Mouse (Mus musculus) stomach, embryonic 15.5 days (tissue): ENCODE results near the gene Theg. TPM values are rescaled to one million over a fixed set of nuclear protein-coding genes. Genes with fewer than 3 reads are reported as not detected.

Source experiments
- ATAC-seq: fragments of 200-750 bp; cut with Nextera tagmentation; 2 replicates; pipeline ENCODE4 v1.8.0; 2017; ENCODE audit warnings: low read depth, moderate number of reproducible peaks, moderate TSS enrichment; ENCODE audit not compliant: insufficient read depth, low FRiP score
- H3K27ac ChIP-seq: fragments of 300-500 bp; sonication (generic); 2 replicates; pipeline ENCODE4 v1.5.1; 2015; ENCODE audit warnings: mild to moderate bottlenecking, inconsistent platforms
- H3K27me3 ChIP-seq: fragments of 300-500 bp; sonication (generic); replicated peaks from 2 replicates; pipeline ENCODE4 v1.6.1; 2015; ENCODE audit warnings: inconsistent platforms
- H3K36me3 ChIP-seq: fragments of 300-500 bp; sonication (generic); 2 replicates; pipeline ENCODE4 v1.6.1; 2015; ENCODE audit warnings: inconsistent platforms
- H3K4me1 ChIP-seq: fragments of 300-500 bp; sonication (generic); 2 replicates; pipeline ENCODE4 v1.6.1; 2015; ENCODE audit warnings: inconsistent platforms
- H3K4me2 ChIP-seq: fragments of 300-500 bp; sonication (generic); 2 replicates; pipeline ENCODE4 v1.6.1; 2015; ENCODE audit warnings: mild to moderate bottlenecking, inconsistent platforms
- H3K4me3 ChIP-seq: fragments of 300-500 bp; sonication (generic); replicated peaks from 2 replicates; pipeline ENCODE4 v1.5.1; 2015; ENCODE audit warnings: inconsistent platforms
- H3K9ac ChIP-seq: fragments of 300-500 bp; sonication (generic); 2 replicates; pipeline ENCODE4 v1.6.1; 2015; ENCODE audit warnings: inconsistent platforms
- H3K9me3 ChIP-seq: fragments of 300-500 bp; sonication (generic); 2 replicates; pipeline ENCODE4 v1.6.1; 2016; ENCODE audit warnings: inconsistent platforms
- WGBS: fragments of 180-500 bp; shearing (Covaris S2); methylation state at CpG from one replicate; pipeline ENCODE4 v1.1.7; 2015; 5-methylcytosine and 5-hydroxymethylcytosine counted together
- polyA plus RNA-seq: library from polyadenylated mRNA; unstranded; fragments of >200 nt; fragmentation: Nextera tagmentation; extraction: Ambion mirVana; gene quantifications from 2 replicates; pipeline ENCODE4 v1.2.1, GENCODE M21; 2015

Theg gene
- polyA plus RNA-seq, 1 experiment from 2014 or later = not detected

DNA sequence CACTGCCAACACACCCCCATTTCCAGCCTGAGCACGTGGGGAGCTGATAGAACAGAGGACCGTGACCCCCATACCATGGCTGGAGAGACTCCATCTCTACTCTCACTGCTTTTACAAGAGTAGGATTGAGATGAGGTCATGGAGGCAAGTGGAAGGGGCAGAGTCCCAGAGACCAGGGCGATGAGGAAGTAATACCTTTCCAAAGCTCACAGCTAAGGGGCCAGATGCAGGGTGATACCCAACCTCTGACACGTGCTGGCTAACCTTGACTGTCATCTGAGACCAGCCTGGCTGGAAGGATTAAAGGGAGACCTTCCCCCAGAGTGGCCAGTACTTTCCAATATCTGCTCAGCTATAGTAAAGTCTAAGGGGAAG is 608 bp upstream of the Theg start:
- H3K36me3 ChIP-seq = no peaks in the 10 kb centered on the region
- no peaks in the 10 kb centered on the region for H3K27me3 ChIP-seq
- H3K9ac ChIP-seq = no peak overlapping the region
- H3K9me3 ChIP-seq = no peaks in the 10 kb centered on the region
- no peak overlapping the region for H3K27ac ChIP-seq
- WGBS = 77% methylated on average over 4 of the region's 4 CpGs
- H3K4me2 ChIP-seq = no peak overlapping the region
- no peak overlapping the region for H3K4me3 ChIP-seq
- ATAC-seq = no peak
- no peaks in the 10 kb centered on the region for H3K4me1 ChIP-seq

DNA sequence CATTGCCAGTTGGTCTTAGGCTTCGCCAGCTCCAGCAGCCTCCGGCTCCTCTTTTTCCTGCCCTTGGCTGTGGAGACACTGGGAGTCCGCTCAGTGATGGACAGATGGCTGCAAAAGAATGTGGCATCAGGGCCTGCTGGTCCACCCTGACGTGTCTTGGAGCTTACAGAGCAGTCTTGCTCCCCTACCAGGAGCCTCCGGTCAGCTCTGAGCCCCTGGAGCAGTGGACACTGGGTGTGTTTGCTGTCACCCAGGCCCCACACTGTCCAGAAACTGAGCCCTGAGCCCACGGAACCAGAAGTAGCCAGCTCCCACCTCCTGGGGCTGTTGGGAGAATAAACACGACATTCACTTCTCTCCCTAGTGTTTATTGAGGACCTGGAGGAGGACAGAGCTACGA is 888 bp downstream of the Theg start:
- Histone ChIP-seq H3K9me3 (no peaks in the 10 kb centered on the region), H3K36me3 (no peaks in the 10 kb centered on the region), H3K27me3 (no peaks in the 10 kb centered on the region), H3K4me2 (no peak overlapping the region), H3K27ac (no peak overlapping the region), H3K4me3 (no peak overlapping the region), H3K4me1 (no peaks in the 10 kb centered on the region), H3K9ac (no peak overlapping the region)
- no peak for ATAC-seq
- 63% methylated on average over 8 of the region's 8 CpGs for WGBS

DNA sequence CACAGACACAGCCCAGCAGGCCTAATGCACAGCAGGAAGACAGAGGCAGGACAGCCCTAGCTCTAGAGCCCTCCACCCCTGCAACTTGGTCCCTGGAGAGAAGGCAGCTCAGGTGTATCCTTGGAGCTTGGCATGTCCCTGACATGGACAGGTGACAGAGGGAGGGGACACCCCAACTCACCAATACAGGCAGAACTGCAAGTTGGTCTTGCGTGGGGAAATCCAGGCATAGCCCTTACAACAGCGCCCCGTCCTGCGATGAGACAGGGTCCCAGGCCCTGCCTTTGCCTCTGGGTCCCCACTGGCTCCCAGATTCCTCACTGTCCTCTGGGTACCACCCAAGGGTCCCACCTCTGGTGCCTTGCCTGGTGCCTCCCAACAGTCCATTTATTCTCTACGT is 1.4 kb downstream of the Theg start:
- Histone ChIP-seq H3K27ac (no peak overlapping the region), H3K4me3 (no peak overlapping the region), H3K4me2 (no peak overlapping the region), H3K9ac (no peak overlapping the region), H3K9me3 (no peaks in the 10 kb centered on the region), H3K36me3 (no peaks in the 10 kb centered on the region), H3K27me3 (no peaks in the 10 kb centered on the region), H3K4me1 (no peaks in the 10 kb centered on the region)
- 90% methylated on average over 5 of the region's 5 CpGs for WGBS
- no peak for ATAC-seq

DNA sequence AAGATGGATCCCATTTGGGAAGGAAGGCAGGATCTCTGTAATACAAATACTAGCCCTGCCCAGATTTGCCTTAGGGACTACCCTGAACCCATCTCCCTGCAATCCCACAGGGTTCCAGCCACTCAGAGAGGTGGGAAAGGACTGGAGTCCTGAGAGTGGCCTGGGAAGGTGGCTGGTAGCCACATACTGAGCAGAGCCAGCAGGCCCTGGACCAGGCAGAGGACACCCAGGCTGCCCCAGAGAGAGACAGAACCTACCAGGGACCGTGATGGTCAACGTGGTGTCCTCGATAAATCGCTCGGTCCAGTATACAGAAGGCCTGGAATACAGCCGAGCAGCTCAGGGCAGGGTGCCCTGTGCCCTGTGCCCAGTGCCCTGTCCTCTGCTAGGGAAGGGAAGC is 2.0 kb downstream of the Theg start:
- Histone ChIP-seq H3K9ac (no peak overlapping the region), H3K9me3 (no peaks in the 10 kb centered on the region), H3K4me3 (no peak overlapping the region), H3K27me3 (no peaks in the 10 kb centered on the region), H3K27ac (no peak overlapping the region), H3K4me1 (no peaks in the 10 kb centered on the region), H3K36me3 (no peaks in the 10 kb centered on the region), H3K4me2 (no peak overlapping the region)
- no peak for ATAC-seq
- 86% methylated on average over 6 of the region's 6 CpGs for WGBS

DNA sequence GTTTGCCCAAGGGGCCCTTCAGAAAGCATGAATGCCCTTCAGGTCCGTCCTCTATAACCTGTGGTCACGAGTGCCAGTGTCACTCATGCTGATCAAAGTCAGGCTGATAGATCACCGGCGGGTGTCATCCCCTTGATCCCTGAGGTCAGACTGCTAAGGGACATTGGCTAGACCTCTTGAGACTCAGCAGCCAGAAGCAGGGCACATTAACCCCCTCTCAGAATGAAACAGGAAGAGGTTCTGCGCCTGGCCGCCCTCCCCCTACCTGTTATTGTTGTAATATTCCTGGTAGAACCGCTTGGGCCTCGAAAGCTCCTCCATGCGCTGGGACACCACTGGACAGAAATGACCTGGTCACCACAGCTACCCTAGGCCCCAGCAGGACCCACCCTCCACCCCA is 2.7 kb downstream of the Theg start:
- Histone ChIP-seq H3K36me3 (no peaks in the 10 kb centered on the region), H3K4me3 (no peak overlapping the region), H3K27ac (no peak overlapping the region), H3K4me1 (no peaks in the 10 kb centered on the region), H3K9me3 (no peaks in the 10 kb centered on the region), H3K9ac (no peak overlapping the region), H3K4me2 (no peak overlapping the region), H3K27me3 (no peaks in the 10 kb centered on the region)
- ATAC-seq = no peak
- 81% methylated on average over 9 of the region's 9 CpGs for WGBS

DNA sequence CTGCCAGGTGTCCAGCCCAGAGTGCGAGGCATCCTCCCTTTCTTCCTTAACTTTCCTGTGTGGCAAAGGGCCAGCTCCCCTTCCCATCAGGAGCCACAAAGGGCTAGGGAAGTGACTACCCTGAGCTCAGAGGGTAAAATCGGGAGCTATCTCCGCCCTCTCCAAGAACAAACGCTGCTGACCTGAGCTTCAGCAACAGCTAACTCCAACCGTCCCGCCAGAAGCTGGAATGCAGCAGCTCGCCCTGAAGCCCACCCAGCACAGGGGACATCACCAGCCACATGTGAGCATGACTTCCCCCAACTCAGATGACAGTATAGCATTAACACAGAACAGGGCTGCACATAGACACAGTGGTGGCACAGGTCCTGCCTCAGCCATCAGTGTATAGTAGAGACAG is 3.1 kb downstream of the Theg start:
- no peak overlapping the region for H3K4me3 ChIP-seq
- H3K4me1 ChIP-seq = no peaks in the 10 kb centered on the region
- no peak overlapping the region for H3K4me2 ChIP-seq
- no peaks in the 10 kb centered on the region for H3K9me3 ChIP-seq
- no peak overlapping the region for H3K27ac ChIP-seq
- no peak overlapping the region for H3K9ac ChIP-seq
- ATAC-seq = no peak
- no peaks in the 10 kb centered on the region for H3K36me3 ChIP-seq
- WGBS = 54% methylated on average over 7 of the region's 7 CpGs
- H3K27me3 ChIP-seq = no peaks in the 10 kb centered on the region

DNA sequence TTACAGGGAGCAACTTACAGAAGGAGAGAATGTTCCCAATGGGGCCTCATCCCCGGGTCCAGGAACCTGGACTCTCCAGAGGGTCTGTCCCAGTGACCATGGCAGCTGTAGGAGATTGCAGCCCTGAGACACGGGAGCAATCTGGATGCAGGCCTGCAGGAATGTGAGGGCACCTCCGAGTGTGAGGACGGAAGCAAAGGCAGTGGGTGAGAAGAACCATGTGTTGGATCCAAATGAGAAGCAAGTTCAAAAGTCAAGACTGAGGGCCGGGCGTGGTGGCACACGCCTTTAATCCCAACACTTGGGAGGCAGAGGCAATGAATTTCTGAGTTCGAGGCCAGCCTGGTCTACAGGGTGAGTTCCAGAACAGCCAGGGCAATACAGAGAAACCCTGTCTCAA is 5.6 kb downstream of the Theg start:
- Histone ChIP-seq H3K4me2 (no peak overlapping the region), H3K36me3 (no peaks in the 10 kb centered on the region), H3K4me3 (no peak overlapping the region), H3K9me3 (no peaks in the 10 kb centered on the region), H3K4me1 (no peaks in the 10 kb centered on the region), H3K27ac (no peak overlapping the region), H3K9ac (no peak overlapping the region), H3K27me3 (no peaks in the 10 kb centered on the region)
- ATAC-seq = no peak
- 84% methylated on average over 8 of the region's 8 CpGs for WGBS

DNA sequence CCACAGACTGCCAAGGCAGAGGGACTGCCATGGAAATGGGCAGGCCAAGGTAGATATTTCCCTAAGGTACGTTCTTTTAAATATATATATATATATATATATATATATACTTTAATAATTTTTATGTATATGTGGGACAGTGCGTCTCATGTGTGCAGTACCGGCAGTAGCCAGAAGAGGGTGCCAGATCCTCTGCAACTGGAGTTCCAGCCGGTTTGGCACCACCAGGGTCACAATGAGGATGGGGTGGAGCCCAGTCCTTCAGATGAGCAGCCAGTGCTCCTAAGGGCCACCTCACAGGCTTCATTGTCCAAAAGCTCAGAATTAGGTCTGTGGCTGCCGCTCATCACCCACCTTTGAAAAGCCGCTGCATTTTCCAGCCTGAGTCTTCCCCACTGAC is 6.3 kb downstream of the Theg start:
- Histone ChIP-seq H3K4me1 (no peaks in the 10 kb centered on the region), H3K36me3 (no peaks in the 10 kb centered on the region), H3K9me3 (no peaks in the 10 kb centered on the region), H3K27me3 (no peaks in the 10 kb centered on the region), H3K27ac (no peak overlapping the region), H3K9ac (no peak overlapping the region), H3K4me3 (no peak overlapping the region), H3K4me2 (no peak overlapping the region)
- no peak for ATAC-seq
- 48% methylated on average over 6 of the region's 6 CpGs for WGBS

DNA sequence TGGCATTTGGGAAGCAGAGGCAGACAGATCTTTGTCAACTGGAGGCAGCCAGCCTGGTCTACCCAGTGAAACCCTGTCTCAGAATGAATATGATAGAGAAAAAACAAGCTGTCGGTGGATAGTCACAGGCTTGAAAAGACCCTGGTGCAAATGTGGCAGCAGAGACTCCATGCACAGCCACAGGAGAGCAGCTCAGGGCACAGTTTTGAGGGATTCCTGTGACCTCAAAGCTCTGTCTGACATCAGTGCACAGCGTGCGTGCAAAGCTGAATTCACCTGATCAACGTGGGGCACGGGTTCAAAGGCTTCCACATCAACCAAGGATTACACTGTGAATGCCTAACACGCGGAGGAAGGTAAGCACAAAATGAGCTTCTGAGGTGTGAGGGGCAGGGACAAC is 6.8 kb downstream of the Theg start:
- Histone ChIP-seq H3K4me3 (no peak overlapping the region), H3K9me3 (no peaks in the 10 kb centered on the region), H3K4me2 (no peak overlapping the region), H3K36me3 (no peaks in the 10 kb centered on the region), H3K9ac (no peak overlapping the region), H3K4me1 (no peaks in the 10 kb centered on the region), H3K27ac (no peak overlapping the region), H3K27me3 (no peaks in the 10 kb centered on the region)
- no peak for ATAC-seq
- 73% methylated on average over 7 of the region's 7 CpGs for WGBS

DNA sequence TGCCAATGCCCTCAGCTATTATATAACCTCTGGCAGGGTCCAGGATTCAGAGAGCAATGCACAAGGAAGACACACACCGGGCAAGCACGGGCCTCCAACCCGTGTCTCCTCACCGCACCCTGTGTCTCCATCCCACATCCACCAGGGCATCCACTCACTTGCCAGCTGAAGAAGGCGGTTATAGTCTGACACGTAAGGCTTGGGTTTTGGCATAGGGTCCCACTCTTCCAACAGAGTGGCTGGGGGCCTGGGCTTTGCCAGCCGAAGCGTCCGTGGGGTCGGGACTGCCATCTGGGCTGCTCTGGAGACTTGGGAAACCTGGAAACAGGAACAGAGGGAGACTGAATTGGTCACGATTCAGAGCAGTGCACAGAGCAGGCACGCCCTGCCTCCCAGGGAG is 7.3 kb downstream of the Theg start:
- no peaks in the 10 kb centered on the region for H3K27me3 ChIP-seq
- H3K9ac ChIP-seq = no peak overlapping the region
- H3K27ac ChIP-seq = no peak overlapping the region
- ATAC-seq = no peak
- no peak overlapping the region for H3K4me2 ChIP-seq
- WGBS = 79% methylated on average over 12 of the region's 12 CpGs
- H3K4me1 ChIP-seq = no peaks in the 10 kb centered on the region
- H3K9me3 ChIP-seq = no peaks in the 10 kb centered on the region
- H3K4me3 ChIP-seq = no peak overlapping the region
- no peaks in the 10 kb centered on the region for H3K36me3 ChIP-seq

DNA sequence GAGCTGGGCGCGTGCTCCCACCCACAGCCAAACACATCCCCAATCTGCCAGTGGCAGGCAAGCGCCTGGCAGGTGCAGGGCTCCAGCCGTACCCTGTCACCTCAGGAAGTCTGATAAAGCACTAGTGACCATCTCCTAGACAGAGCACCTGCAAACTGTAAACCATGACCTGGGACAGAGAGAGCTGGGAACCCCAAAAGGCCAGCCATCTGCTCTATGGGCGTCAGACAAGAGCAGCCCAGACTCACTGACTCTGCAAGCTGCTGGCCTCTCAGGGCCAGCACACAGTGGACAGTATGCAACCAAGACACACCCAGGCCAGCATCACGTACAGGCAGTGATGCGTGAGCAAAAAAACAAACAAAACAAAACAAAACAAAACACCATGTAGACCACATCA is 8.2 kb downstream of the Theg start:
- Histone ChIP-seq H3K4me3 (no peak overlapping the region), H3K9me3 (no peaks in the 10 kb centered on the region), H3K9ac (no peak overlapping the region), H3K27me3 (no peaks in the 10 kb centered on the region), H3K4me1 (no peaks in the 10 kb centered on the region), H3K36me3 (no peaks in the 10 kb centered on the region), H3K4me2 (no peak overlapping the region), H3K27ac (no peak overlapping the region)
- ATAC-seq = no peak
- 75% methylated on average over 7 of the region's 7 CpGs for WGBS

DNA sequence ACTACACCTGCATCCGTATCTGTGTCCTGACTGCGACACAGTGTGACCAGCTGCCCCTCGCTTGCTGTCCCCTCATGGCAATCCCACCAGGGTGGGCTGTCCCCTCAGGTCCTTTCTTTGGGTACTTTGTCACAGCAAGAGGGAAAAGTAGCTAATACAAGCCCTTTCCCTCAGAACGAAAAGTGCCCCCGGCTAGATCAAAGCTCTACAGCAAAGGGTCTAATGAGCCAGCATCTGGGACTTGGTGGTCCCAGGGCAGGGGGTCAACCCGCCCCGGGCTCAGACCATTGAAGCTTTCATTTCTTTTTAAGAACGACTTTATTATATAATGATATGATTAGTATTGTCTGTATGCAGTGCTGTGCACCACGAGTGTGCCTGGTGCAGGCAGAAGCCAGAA is 8.9 kb downstream of the Theg start:
- ATAC-seq = no peak
- Histone ChIP-seq H3K4me2 (no peak overlapping the region), H3K36me3 (no peaks in the 10 kb centered on the region), H3K9ac (no peak overlapping the region), H3K4me1 (no peaks in the 10 kb centered on the region), H3K27ac (no peak overlapping the region), H3K27me3 (no peaks in the 10 kb centered on the region), H3K4me3 (no peak overlapping the region), H3K9me3 (no peaks in the 10 kb centered on the region)
- WGBS = 66% methylated on average over 9 of the region's 9 CpGs

DNA sequence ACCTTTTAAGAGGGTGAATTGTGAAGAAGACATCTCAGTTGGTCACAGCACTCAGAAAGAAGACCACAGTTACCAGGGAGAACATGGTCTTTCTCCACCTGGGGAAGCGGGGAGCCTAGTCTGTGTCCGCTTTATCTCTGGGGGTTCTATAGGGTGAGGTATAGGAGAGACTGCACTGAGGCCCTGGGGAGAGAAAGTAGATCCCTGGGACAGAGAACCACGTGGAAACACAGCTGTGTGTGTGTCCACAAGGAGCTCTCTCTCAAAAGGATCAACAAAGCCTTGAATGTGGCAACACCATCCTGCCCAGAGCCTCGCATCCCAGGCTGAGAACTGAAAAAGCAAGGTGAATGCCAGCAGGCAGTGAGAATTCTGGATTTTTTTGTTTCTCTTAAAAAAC is 9.8 kb downstream of the Theg start:
- no peak for ATAC-seq
- H3K4me3 ChIP-seq = no peak overlapping the region
- no peak overlapping the region for H3K9ac ChIP-seq
- no peaks in the 10 kb centered on the region for H3K27me3 ChIP-seq
- WGBS = 73% methylated on average over 4 of the region's 4 CpGs
- no peaks in the 10 kb centered on the region for H3K9me3 ChIP-seq
- no peaks in the 10 kb centered on the region for H3K4me1 ChIP-seq
- no peak overlapping the region for H3K4me2 ChIP-seq
- no peaks in the 10 kb centered on the region for H3K36me3 ChIP-seq
- H3K27ac ChIP-seq = no peak overlapping the region
